9 mouse cellular contexts compared by ENCODE assay signal in genomic region chr3:20304758-20305352, GRCm38 (mm10). TPM values are rescaled to one million over a fixed set of nuclear protein-coding genes. Genes with fewer than 3 reads are reported as not detected.
DNase-seq lines count a peak whose midpoint lies in the region; ATAC-seq and TF ChIP-seq lines count a peak whose summit lies in the region.
"Had no signal": no experiment of that assay in that cellular context is flagged by ENCODE, and none has a peak within 500 bp of the region (broad histone marks: within the 10 kb centered on the region; RNA-seq: fewer than 3 reads in every experiment).

No protein-coding gene starts in this region.

- H3K27ac ChIP-seq in layer of hippocampus, adult 2 months = no peak overlapping the region
- peak overlapping the region; percentile 84 for H3K27ac ChIP-seq in bone marrow macrophage, adult 2 months (ENCODE audit: insufficient read depth, low read depth, low read length)
- no peak overlapping the region for H3K27ac ChIP-seq in forebrain, postnatal 0 days (ENCODE audit: low read depth, low read length)
- no peak overlapping the region for H3K27ac ChIP-seq in midbrain, embryonic 14.5 days (replicated peaks; ENCODE audit: low read depth, low read length)
- no peak overlapping the region for H3K27ac ChIP-seq in kidney, embryonic 16.5 days (ENCODE audit: low read length)

- no peak overlapping the region for H3K9ac ChIP-seq in forebrain, postnatal 0 days
- H3K9ac ChIP-seq in midbrain, embryonic 14.5 days (replicated peaks; ENCODE audit: low read length) = no peak overlapping the region
- H3K9ac ChIP-seq in kidney, embryonic 16.5 days (replicated peaks; ENCODE audit: low read length) = no peak overlapping the region

- H3K36me3 ChIP-seq in forebrain, postnatal 0 days (ENCODE audit: insufficient read depth) = no peaks in the 10 kb centered on the region
- H3K36me3 ChIP-seq in midbrain, embryonic 14.5 days (ENCODE audit: control insufficient read depth, insufficient read depth, low read length) = no peaks in the 10 kb centered on the region
- H3K36me3 ChIP-seq in kidney, embryonic 16.5 days (ENCODE audit: insufficient read depth, low read length) = no peaks in the 10 kb centered on the region

- TF ChIP-seq CTCF in layer of hippocampus, adult 2 months (conservative IDR thresholded peaks at IDR 0.05) = no peak
- no peak for TF ChIP-seq CTCF in bone marrow macrophage, adult 2 months (IDR thresholded peaks at IDR 0.05; ENCODE audit: low read depth, low read length)
- no peak for TF ChIP-seq CTCF in forebrain, postnatal 0 days (IDR thresholded peaks at IDR 0.05; ENCODE audit: low read depth)

- no peak overlapping the region for H3K4me2 ChIP-seq in forebrain, postnatal 0 days (ENCODE audit: low read depth)
- H3K4me2 ChIP-seq in midbrain, embryonic 14.5 days (ENCODE audit: low read length) = no peak overlapping the region
- no peak overlapping the region for H3K4me2 ChIP-seq in kidney, embryonic 16.5 days (replicated peaks; ENCODE audit: low read depth, low read length)

- H3K27me3 ChIP-seq in forebrain, postnatal 0 days (ENCODE audit: insufficient read depth, low read length) = no peaks in the 10 kb centered on the region
- H3K27me3 ChIP-seq in midbrain, embryonic 14.5 days (ENCODE audit: control insufficient read depth, insufficient read depth, low read length) = no peaks in the 10 kb centered on the region
- H3K27me3 ChIP-seq in kidney, embryonic 16.5 days (ENCODE audit: insufficient read depth, low read length) = no peaks in the 10 kb centered on the region

- TF ChIP-seq POLR2A in bone marrow macrophage, adult 2 months (IDR thresholded peaks at IDR 0.05; ENCODE audit: borderline replicate concordance, low read depth, low read length) = no peak

- H3K9me3 ChIP-seq in forebrain, postnatal 0 days (ENCODE audit: low read length) = no peaks in the 10 kb centered on the region
- H3K9me3 ChIP-seq in midbrain, embryonic 14.5 days (ENCODE audit: control insufficient read depth, low read length) = no peaks in the 10 kb centered on the region
- H3K9me3 ChIP-seq in kidney, embryonic 16.5 days (ENCODE audit: low read length) = no peaks in the 10 kb centered on the region

- 75% methylated on average over 2 of the region's 2 CpGs for WGBS in forebrain, postnatal 0 days
- 66% methylated on average over 2 of the region's 2 CpGs for WGBS in midbrain, embryonic 14.5 days
- 49% methylated on average over 2 of the region's 2 CpGs for WGBS in kidney, embryonic 16.5 days

- ATAC-seq in forebrain, postnatal 0 days = no peak
- ATAC-seq in midbrain, embryonic 14.5 days (ENCODE audit: low FRiP score, low TSS enrichment) = no peak
- ATAC-seq in kidney, embryonic 16.5 days (ENCODE audit: low FRiP score, low TSS enrichment) = no peak

- peaks cover 21% of the 10 kb centered on the region for H3K4me1 ChIP-seq in bone marrow macrophage, adult 2 months (ENCODE audit: control insufficient read depth, insufficient read depth, low read length)
- no peaks in the 10 kb centered on the region for H3K4me1 ChIP-seq in forebrain, postnatal 0 days (ENCODE audit: insufficient read depth)
- H3K4me1 ChIP-seq in midbrain, embryonic 14.5 days (ENCODE audit: control insufficient read depth, insufficient read depth, low read length) = no peaks in the 10 kb centered on the region
- H3K4me1 ChIP-seq in kidney, embryonic 16.5 days (ENCODE audit: insufficient read depth, low read length) = no peaks in the 10 kb centered on the region

- H3K4me3 ChIP-seq in layer of hippocampus, adult 2 months = no peak overlapping the region
- H3K4me3 ChIP-seq in bone marrow macrophage, adult 2 months (ENCODE audit: insufficient read depth, low read length) = no peak overlapping the region
- H3K4me3 ChIP-seq in forebrain, postnatal 0 days (ENCODE audit: low read depth, low read length) = no peak overlapping the region
- H3K4me3 ChIP-seq in midbrain, embryonic 14.5 days (replicated peaks; ENCODE audit: low read depth, low read length) = no peak overlapping the region
- no peak overlapping the region for H3K4me3 ChIP-seq in kidney, embryonic 16.5 days (ENCODE audit: low read length)
- H3K4me3 ChIP-seq: erythroblast, embryonic 14.5 days had no signal

- DNase-seq in layer of hippocampus, adult 2 months (ENCODE audit: low spot score in 2 of 2) = peak; percentile 4 to 10
- no peak for DNase-seq in layer of hippocampus, postnatal 25 days (ENCODE audit: extremely low spot score in 1 of 2, low spot score in 1 of 2)
- peak; percentile 6 to 10 for DNase-seq in layer of hippocampus, postnatal 10 days (ENCODE audit: low spot score in 2 of 2)
- DNase-seq in naive thymus-derived CD4-positive, alpha-beta T cell, adult 2 months (ENCODE audit: low read depth) = peak; percentile 37
- DNase-seq in forebrain, postnatal 0 days = no peak
- no peak for DNase-seq in midbrain, embryonic 14.5 days

RNA-seq across cellular contexts. Expression of gene Cpb1, which starts 29.3 kb away (rescaled TPM):
- total RNA-seq in layer of hippocampus, adult 2 months (2021) = not detected
- total RNA-seq in layer of hippocampus, postnatal 25 days (2021) = not detected
- not detected in 2 replicates for polyA plus RNA-seq in bone marrow macrophage, adult 2 months (2012; ENCODE audit: insufficient read depth, insufficient read length, missing spikeins)
- total RNA-seq in layer of hippocampus, postnatal 10 days (2021) = under 1 TPM; 0.30 to 0.58 TPM
- 0.14 TPM in 1 of 2 replicates, not detected in the other for total RNA-seq in forebrain, postnatal 0 days (2014; rRNA removed)
- 0.24 TPM in 2 replicates for polyA plus RNA-seq in forebrain, postnatal 0 days (2015; fragmentation: Nextera tagmentation; extraction: Ambion mirVana)
- 0.08 TPM in 1 of 2 replicates, not detected in the other for polyA plus RNA-seq in midbrain, embryonic 14.5 days (2014; fragmentation: Nextera tagmentation; extraction: Ambion mirVana)
- polyA plus RNA-seq in kidney, embryonic 16.5 days (2015; fragmentation: Nextera tagmentation; extraction: Ambion mirVana) = 0.55 and 0.66 TPM in 2 replicates
- polyA plus RNA-seq: erythroblast, embryonic 14.5 days had no signal

Comparison
In these comparisons a context has a peak if more than half of its experiments do, and no peak if none do; other contexts are left out.
1. DNase-seq: peak in layer of hippocampus, adult 2 months (2 of 2), layer of hippocampus, postnatal 10 days (2 of 2) and naive thymus-derived CD4-positive, alpha-beta T cell, adult 2 months (single experiment); none in layer of hippocampus, postnatal 25 days (0 of 2), forebrain, postnatal 0 days (single experiment) and midbrain, embryonic 14.5 days (single experiment).